Mouse (Mus musculus) kidney, postnatal 25 days (tissue): ENCODE results near the gene Pogz.
"Not testable (repeated sequence)": the region's sequence is repeated elsewhere in the genome, so short reads cannot be mapped to it uniquely, and the experiment has no call there.

ENCODE experiments used
- DNase-seq, 2 experiments: peaks; one replicate each; pipeline ENCODE4 v3.0.0; 2021; ENCODE audit warnings: mixed read lengths in 2 of 2

Gene Pogz

DNA sequence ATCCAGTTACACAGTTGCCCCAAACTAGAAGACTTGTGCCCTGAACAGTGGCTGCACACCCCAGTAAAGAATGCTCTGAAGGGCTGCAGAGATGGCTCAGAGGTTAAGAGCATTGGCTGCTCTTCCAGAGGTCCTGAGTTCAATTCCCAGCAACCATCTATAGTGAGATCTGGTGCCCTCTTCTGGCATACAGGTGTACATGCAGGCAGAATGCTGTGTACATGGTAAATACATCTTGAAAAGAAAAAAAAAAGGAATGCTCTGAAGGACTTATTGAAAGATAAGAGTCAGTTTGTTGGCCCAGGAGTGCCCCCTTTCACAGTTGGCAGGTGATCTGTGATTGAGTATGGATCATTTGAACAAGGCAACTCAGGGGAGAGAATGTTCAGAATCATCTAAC is 4.0 kb upstream of the Pogz start:
- DNase-seq: no peak

DNA sequence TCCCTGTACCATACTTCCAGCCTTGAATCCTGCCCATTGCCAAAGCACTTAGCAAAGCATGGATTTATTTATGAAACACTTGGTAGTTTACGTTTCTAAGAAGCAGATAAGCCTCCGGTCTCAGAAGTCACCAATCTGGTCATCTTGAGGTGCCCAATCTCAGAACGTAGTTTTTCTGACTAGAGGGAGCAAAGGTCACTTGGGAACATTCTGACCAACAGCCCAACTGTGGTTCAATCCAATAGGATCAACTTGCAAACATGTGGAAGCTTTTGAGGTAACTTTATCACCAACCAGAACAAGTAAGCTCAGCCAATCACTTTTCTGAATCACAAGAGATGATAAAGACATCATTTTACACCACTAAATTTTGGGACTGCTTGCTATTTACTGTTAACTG is 2.0 kb upstream of the Pogz start:
- DNase-seq: no peak

DNA sequence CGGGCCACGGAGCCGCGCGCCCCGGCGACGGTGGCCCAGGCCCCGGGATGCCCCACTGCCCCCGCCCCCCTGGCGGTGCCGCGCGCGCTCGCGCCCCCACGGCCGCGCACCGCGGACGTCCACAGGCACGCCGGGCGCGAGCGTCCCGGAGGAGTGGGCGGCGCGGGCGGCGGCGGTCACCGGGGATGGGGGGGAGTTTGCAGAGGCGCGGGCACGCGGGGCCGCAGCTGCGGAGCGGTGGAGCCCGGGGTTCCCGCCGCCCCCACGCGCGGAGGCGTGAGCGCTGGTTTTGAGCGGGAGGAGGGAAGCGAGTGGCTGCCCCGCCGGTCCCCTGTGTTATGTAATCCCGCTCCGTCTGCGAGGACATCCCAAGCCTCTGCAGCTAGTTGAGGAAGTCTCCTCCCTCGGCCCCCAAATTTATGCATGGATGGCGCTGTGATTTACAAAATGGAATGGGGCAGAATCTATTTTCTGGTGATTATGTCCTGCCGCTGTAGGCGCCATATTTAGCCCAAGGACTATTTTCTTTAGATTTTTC is 661 bp downstream of the Pogz start:
- peak; percentile 77 to 93 for DNase-seq

DNA sequence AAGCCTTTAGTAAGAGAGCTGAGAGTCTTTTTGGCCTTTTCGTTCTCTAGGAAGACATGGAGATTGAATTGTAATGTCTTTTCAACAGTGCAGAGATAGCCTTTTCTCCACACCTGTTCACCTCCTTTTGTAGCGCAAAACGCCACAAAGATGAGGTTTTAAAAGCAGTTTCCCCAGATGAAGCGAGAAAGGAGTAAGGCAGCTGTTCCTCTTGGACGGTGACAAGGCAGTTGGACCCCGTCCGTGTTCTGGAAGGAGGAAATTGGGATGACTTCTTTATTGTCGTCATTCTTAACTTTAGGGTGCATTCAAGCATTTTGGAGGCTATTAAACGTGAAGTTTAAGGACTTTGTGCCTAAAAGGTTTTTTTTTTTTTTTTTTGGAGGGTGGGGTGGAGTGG is 1.3 kb downstream of the Pogz start:
- DNase-seq: no peak

DNA sequence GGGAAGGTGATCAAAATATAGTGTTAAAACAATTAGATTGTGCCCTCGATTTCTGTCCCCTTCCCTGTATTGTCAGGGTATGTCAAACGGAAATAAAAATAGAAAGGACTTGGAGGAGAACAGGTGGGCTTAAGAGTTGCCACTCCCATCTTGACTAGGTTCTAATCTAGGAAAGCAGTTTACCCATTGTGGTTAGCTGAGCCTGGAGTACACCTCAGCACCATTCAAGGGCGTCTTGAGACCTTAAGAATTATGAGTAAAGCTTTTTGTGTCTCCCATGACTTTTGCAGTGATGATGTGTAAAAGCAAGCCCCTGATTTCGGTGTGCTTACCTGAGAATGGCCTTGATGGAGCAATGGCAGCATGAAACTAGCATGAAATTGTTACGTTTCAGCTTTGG is 1.7 kb downstream of the Pogz start:
- no peak for DNase-seq

DNA sequence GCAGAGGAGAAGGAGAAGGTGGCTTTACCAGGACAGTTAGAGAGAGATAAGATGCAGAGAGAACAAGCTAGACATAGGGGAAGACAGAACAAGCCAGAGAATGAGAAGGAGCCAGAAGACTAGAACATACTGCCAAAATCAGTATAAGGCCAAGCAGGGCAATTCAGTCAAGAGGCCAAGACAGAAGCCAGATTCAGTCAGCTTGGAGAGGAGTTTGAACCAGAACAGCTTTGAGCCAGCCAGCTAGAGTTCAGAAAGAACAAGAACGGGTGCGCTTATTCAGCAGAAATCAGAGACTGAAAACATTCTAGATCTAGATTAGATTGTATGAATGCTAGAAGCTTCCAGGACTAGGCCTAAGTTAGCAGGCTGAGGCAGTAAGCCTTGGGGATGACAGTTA is 10.0 kb downstream of the Pogz start:
- DNase-seq: peak; percentile 14 to 60

DNA sequence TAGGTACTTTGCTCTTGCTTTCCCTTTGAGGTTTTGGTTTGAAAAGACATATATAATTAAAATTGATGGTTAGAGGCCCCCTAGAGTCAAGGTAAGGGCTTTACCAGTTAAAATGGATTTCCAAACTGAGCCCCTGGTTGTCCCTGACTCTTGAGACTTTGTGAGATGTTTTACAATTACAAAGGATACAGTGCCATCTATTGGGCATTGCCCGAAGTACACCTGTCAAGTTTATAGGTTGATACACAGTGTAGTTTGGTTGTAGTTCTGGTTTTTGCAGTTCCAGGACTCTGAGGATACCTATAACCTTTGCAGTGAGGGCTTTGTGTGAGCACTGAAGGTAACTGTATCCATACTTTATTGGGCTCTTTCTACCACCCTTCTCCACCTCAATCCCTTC is 12.0 kb downstream of the Pogz start:
- DNase-seq: peak; percentile 56 to 92

DNA sequence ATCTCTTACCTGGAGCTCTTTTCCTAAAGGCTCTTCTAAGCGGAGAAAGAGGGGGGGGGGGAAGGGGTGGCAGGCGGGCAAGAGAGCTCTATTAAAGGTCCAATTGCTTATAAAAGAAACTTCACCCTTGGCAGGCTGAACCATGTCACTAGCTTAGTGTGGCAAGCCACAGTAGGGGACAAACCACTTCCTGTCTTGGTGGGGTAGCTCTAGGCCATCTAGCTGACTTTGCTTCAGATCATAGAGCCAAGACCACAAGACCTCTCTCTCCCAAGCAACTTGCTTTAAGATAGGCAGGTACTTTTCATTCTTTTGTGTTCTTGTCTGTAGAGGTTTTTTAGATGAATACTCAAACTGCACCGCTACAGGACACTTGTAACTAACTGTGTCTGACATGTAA is 14.4 kb downstream of the Pogz start:
- no peak for DNase-seq

DNA sequence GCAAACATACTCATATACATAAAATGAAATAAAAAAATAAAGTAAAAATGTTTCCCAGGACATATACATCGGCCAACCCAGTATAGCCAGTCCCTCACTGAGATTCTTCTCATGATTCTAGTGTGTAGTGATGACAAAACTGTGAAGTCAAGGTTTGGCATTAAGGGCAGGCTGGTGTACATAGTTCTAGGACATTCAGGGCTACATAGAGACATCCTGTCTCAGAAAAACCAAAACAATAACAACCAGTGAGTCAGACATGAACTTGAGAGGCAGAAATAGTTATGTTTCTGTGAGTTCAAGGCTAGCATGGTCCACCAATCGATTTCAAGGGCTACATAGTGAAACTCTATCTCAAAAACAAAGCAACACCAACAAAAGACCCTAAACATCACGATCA is 14.8 kb downstream of the Pogz start:
- no peak for DNase-seq

DNA sequence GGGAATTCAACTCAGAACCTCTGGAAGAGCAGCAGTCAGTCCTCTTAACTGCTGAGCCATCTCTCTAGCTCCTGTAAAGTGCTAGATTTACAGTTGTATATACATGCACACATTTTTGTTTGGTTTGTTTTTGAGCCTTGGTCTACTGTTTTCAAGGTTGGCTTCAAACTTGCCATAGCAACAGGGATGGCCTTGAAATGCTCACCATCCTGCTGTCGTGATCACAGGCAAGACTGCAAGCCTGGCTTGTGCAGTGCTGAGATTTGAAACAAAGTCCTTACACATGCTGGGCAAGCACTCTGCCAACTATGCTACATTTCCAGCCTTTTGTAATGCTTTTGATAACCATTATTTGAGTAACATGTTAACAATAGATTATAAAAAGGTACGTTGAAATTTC is 22.1 kb downstream of the Pogz start:
- no peak for DNase-seq

DNA sequence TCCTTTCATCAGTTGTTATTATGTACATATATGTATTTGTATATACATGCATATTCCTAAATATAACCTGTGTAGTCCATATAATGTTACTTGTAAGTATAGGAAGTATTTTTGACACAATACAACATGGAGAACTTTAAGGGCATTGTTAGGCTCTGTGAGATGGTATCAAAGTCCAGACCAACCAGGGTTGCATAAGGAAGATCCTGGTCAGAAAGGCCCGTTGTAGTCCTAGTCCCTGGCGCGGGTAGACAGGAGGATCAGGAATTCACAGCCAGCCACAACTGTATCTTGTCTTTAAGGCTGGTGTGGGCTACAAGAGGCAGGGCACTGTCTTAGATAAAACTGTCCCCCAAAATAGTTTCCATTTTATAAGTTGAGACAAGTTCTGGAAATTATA is 31.6 kb downstream of the Pogz start:
- DNase-seq: no peak

DNA sequence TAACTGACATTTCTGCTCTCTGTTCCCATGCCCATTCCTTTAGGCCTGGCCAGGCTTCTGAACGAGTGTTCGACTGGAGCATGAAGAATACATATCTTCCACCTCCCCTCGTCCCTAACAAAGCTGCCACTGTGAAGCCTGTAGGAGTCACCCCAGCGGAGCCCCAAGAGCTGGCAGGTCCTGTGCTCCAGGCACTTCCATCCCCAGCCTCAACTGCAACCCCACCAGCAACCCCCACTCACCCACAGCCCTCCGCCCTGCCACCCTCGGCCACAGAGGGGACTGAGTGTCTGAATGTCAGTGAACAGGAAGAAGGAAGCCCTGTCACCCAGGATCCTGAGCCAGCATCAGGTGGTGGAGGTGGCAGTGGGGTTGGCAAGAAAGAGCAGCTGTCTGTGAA is 41.3 kb downstream of the Pogz start:
- no peak for DNase-seq

DNA sequence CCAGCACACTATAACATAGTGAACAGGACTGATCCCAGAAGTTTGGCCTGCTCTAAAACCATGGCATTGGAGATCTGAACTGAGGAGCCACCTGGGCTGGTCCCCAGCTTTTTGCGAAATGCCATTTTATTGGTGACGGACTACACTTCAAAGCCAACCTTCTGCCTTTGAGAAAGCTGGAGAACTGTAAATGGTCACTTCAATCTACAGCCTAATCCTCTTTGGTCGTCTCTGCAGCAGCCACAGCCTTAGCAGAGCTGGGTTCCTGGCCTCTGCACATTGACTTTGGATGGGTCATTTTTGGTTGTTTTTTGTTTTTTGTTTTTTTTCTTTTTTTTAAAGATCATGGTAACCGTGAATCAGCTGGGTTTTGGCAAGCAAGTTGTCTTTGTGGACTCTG is 44.5 kb downstream of the Pogz start:
- DNase-seq: no peak

DNA sequence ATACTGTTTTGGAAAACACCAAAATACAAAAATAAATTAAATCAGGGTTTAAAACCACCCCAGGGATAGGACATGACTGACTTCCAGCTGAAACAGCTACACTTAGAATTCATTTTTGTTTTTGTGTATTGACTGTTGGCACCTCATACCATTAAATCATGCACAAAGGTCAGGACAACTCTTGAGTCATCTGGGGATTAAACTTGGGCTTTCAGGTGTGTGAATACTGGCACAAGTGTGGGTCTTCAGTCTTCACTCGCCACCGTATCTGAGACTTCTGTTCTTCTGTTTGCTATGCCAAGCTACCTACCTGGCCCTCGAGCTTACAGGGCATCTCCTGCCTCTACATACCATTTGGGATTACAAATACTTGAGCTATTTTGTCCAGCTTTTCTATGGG is 45.2 kb downstream of the Pogz start:
- no peak for DNase-seq

DNA sequence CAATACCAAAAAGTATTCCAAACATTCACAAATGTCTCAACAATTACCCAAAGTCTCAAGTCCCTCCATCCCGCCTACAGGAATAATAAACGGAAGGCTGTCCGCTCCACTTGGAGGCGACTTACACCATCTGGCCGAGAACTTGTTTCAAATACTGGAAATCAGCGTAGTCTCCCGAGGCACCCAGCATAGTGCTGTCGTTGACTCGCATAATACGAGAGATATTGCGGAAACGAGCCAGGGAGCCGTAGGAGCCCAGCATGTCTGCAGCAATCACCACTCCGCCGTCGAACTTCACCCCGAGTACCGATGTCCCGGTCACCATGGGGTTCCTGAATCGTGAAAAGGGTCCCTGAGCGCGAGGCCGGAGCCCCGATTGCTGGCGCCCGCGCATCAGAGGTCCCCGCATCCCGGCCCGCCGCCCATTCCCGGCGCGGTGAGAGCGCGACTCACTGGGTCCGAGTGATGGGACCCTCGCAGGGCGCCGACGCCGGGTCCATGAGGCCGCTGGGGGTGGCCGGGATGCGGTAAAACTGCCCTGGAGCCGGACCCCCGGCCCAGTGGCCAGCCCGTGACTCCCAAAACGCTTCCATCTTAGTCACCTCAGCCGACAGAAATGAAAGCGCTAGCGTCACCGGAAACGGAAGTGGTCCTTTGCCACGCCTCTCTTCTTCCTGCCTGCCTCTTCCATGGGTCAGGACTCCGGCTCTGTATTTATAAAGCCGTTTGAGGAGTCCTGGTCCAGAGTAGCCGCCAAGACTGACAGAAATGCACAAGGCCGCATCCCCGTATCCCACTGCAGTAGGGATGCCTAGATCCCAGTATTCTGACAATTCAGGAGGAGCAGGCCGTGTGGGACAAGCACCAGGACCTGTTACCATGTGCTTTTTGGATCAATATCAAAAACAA is 49.2 kb downstream of the Pogz start, which contains the start of gene Psmb4:
Gene Psmb4 (minus strand): TSS at position 646 of the 909 bp plus-strand sequence.
- peak; percentile 88 to 92 for DNase-seq

DNA sequence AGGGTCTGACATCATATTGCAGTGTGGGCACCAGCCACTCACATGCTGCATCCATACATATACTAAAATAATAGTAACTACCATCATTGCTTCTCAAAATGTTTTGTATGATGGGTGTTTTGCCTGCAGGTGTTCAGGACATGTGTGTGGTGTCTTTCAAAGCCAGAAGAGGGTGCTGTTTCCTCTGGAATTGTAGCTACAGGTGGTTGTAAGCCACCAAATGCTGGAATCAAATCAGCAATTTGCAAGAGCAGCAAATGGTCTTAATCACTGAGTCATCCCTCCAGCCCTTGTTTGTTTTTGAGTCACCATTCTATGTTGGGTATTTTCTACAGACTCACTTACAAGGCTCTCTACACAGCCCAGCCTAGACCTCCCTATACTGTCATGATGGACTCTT is 51.2 kb downstream of the Pogz start:
- peak; percentile 51 to 67 for DNase-seq

DNA sequence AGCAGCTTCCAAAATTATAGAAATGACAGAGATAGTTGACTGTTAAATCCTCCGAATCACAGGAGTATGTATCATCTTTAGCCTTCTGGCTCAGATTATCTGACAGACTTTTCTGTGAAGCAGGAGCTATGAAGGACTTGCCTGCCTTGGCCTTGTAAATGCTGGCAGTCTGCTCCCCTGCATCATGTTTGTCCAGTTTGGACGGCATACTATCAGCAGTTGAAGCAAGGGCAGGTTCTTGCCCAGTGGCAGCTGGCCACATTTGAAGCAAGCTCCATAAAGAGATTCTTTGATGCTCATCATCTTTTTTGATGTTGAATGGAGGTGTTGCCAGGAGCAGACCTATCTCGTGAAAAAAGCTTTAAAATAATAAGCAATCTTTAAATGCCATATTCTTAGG is 56.7 kb downstream of the Pogz start:
- no peak for DNase-seq

DNA sequence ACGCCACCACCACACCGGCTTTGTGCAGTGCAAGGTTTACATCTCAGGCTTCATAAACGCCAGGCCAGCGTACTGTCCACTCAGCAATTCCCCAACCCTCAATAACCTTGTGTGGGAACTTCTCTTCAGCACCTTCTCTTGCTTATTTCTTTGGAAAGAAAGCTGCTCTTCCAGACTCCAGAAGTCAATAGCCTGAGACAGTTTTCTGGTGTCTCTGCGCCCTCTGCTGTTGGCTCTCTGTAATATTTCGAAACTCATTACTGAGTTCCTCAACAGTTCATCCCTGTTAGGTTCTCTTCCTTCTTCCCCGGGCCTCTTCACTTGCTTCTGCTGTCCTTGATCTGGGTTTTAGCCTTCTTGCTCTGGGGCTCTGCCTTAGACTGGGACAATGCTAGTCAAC is 65.4 kb downstream of the Pogz start:
- DNase-seq: peak; percentile 69 to 81

DNA sequence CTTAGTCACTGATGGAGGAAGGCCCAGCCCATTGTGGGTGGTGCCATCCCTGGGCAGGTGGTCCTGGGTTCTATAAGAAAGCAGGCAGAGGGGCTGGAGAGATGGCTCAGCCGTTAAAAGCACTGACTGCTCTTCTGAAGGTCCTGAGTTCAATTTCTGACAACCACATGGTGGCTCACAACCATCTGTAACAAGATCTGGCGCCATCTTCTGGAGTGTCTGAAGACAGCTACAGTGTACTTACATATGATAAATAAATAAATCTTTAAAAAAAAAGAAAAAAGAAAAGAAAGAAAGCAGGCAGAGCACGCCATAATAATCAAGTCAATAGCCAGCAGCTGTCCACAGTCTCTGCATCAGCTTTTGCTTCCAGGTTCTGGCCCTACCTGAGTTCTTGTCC is 67.4 kb downstream of the Pogz start:
- not testable (repeated sequence) for DNase-seq

DNA sequence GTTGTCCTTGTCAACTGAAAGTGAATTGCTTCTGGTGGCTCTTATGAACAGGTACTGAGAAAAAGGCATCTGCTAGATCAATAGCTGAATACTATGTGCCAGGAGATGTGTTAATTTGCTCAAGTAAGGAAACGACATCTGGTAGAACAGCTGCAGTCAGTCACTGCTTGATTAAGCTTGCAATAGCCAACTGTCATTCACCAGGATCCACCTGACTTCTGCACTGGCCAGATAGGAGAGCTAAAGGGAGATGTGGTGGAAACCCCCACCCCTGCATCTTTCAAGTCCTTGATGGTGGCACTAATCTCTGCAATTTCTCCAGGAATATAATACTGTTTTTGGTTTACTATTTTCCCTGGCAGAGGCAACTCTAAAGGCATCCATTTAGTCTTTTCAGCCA is 69.1 kb downstream of the Pogz start:
- no peak for DNase-seq

DNA sequence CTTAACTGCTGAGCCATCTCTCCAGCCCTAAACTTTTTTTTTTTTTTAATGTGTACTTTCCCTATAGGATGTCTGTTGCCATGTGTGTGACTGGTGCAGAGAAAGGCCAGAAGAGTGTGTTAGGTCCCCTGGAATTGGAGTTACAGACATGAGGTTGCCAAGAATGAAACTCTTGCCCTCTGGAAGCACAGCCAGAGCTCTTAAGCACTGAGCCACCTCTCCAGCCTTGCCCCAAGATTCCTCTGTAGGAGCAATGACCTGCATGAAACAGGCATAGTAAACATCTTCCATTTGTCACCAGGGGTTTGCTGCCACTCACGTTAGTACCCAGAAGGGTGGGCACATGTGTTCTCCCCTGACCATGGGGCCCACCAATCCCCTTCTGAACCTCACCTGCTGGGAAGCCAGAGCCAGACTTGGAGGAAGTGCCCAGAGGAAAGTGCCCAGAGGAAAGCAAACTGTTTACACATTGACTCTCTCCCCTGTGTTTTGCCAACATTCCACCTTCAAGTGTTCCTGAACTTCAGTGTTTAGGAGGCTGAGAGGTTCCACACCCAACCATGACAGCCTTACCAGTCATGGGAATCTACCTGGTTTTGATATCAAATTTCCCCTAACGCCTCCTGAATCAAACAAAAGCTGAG is 73.8 kb downstream of the Pogz start:
- no peak for DNase-seq

DNA sequence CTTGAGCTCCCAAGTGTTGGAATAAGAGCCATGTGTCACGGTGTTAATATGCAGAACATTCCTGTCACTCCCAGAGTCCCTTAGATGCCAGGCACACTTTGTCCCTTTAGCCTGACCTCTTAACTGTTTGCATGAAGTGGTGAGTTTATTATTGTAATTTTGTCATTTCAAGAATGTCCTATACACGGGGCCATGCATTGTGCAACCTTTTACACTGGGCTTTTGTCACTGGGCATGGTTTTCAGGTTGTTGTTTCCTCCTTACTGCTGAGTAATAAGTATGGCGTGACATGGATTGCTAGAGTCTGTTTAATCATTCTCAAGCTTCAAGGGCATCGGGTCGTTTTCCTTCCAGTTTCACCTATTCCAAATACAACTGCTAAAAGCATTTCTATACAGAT is 76.4 kb downstream of the Pogz start:
- DNase-seq: peak; percentile 46 to 54

DNA sequence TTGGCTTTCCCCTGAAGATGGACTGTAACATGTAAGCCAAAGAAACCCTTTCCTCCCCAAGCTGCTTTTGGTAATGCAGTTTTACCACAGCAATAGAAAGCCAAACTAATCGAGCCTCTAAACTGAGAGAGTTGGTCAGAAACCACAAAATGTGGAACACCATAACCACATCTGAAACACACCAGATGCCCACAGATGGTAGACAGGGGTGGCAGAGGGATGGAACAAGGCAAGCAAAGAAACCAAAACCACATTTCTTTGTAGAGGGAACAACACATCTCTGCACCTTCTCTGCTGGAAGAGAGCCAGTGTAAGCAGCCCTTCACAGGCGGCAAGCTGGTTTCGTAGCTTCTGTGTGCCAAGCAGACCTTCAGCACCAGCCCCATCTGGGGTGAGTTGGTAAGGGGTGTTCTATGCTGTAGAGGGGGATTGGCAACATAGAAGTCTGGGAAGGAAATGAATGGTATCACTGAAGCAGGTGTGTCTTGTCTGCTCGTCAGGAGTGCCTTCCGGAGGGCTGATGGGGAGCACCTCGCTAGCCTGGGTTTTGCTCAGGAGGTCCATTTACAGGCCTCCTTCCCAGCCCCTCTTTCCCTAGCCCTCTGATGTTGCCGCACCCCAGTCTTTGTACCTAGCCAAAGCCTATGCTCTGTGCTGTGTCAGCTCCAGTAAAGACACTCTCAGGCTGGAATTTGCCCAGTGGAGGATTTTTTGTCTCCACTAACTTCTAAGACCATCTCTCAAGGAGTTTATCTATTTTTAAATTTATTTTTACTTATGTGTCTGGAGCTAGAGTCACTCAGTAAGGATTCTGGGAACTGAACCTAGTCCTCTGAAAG is 78.8 kb downstream of the Pogz start:
- peak; percentile 42 to 67 for DNase-seq
